Mouse (Mus musculus): ENCODE data around the gene Prr11.
"Not testable (repeated sequence)": the region's sequence is repeated elsewhere in the genome, so short reads cannot be mapped to it uniquely, and the experiment has no call there.

Gene Prr11

GRCm38 (mm10) chr11:87108409-87108754, at the start of gene Prr11:
Prr11 (minus strand) TSS chr11:87108708.
- DNase-seq: no peak

DNA sequence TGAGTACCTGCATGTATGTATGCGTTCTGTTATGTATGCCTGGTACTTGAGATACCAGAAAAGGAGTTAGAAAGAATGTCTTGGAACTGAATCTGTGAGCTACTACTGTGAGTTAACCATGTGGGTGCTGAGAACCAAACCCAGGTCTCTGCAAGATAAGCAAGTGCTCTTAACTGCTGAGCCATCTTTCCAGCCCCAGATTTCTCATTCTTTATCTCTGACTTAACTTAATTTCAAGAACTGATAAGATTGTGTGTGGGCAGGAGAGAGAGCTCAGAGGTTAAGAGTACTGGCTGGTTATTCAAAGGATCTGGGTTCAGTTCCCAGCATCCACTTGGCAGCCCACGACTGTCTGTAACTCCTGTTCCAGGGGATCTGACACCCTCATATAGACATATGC, 49.5 kb upstream of the Prr11 start:
- no peak for DNase-seq

GRCm38 (mm10) chr11:87136233-87136632, 27.7 kb upstream of the Prr11 start:
- peak in 1 of 2 experiments; percentile 22 for DNase-seq

DNA sequence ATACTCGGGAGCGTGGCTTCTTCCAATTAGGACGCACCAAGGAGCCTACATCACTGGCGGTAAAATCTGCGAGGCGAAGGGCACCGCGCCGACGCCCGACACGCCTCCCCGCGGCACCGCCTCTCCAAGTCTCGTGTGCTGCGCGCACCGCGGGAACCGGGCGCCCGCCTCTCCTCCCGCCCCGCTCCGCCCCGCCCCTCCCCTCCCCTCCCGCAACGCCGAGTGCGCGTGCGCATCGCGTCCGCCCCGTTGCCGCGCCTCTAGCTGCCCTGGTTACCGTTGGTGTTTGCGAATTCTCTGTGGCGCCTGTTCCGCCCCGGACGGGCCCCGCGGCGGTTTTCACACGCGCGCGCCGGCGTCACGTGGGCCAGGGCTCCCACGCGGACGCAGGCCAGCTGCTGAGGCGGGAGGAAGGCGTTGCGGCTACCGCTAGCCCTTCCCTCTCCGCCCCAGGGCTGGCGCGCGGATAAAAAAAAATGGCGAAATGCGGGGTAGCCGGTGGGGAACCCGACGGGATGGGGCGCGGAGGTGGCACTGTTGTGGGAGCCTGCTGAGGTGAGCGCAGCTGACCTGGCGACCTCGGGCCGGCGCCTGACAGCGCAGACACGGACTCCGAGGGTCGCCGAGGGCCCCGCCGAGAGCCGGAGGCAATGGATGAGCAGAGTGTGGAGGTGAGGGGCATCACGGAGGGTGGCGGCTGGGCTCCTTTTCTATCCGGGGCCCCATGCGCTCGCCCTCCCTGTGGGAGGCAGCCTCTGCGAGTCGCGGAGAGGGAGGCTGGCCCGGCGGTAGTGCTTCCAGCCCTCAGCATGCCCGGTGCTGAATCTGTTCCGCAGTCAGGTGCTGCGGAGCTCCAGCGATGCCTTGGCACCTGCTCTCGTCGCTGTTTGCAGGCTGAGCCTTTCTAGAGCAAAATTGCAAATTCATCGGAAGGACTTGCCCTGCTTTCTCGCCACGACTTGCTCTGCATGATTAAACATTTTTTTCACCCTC, 18.6 kb upstream of the Prr11 start, which contains the start of gene Trim37:
Gene Trim37, plus strand, starts transcription at position 254 of the 993 bp plus-strand sequence.
- peak; percentile 88 to 94 for DNase-seq

GRCm38 (mm10) chr11:87126281-87126823, 17.8 kb upstream of the Prr11 start:
- DNase-seq: peak in 1 of 2 experiments; percentile 25

DNA sequence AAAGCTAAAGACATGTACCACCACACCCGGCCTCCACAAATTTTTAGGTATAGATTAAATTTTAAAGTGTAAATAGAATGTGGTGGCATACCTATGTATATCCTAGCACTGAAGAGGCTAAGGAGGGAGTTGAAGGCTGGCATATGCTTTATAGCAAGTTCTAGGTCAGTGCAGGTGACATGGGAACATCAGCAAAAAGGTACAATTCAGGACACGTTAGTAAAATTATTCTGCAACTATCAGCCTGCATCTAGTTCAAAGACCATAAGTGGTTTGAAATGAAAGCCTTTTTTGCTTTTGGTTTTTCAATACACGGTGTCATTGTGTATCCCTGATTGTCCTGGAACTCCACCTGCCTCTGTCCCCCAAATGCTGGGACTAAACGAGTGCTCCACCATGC, 17.1 kb upstream of the Prr11 start:
- DNase-seq: no peak

- DNase-seq: no peak
These were observed 13.4 kb upstream of the Prr11 start for GRCm38 (mm10) chr11:87121864-87122263.

- DNase-seq: no peak
These were observed 1.8 kb upstream of the Prr11 start for GRCm38 (mm10) chr11:87110172-87110909.

DNA sequence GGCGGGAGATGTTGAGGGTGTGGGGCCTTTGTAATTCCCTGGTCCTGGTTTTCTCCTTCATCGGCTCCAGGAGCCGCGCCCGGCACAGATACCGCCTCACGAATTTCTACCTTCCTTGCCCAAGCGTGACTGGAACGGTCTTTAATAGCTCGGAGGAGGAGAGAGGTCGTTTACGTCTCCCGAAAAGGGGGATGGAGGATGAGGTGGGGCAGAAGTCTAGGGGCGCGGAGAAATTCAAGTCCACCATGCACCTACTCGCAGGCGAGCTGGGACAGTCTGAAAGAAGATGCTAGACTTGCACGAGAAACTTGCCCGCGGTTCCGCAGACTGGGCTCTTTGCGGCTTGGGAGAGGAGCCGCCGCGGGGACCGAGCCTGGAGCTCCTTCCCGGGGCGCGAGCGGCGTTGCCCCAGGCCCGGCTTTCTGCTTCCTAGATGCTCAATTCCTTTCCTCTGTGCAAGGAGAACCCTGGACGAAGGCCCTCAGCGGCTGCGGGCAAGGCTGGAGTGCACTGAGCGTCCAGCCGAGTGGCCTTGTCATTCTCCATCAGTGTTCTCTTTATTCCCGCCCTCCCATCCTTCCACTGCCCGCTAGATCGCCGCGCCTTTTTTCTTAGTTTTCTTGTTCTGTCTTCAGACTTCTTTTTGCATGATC, 1.1 kb upstream of the Prr11 start:
- DNase-seq: peak; percentile 44 to 54

DNA sequence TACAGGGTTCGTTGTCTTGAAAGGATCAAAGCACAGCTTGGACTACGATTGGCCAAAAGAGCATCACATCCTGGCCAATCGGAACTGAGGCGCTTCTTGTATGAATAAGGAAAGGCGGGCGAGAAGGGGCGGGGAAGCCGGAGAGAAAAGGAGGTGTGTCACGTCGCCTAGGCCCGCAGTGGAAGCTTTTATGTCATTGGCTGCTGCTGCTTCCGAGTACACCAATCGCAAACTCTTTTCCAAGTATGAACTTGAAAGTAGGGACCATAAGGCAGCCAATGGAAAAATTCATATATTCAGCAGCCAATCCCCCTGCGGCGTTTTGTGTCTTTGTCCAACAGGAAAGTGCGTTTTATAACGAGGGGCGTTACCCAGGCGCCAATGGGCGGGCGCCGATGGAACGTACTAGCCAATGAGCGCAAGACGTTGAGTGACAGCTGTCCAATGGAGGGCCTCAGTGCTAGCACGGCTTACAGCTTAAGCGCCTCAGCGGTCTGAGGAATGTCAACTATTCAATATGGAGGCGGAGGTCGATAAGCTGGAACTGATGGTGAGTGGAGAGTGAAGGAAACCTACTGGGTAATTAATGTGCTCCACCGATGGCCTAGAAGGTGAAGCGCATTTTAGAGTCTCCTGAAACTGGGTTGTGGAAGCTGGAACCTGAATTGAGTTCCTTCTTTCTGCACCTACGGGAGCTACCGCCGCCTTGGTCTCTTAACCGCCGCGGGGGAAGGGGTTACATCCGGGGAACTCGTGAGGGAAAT, 429 bp upstream of the Prr11 start, which contains the start of gene Ska2:
Gene Ska2, plus strand, starts transcription at position 480 of the 764 bp plus-strand sequence.
- DNase-seq: peak; percentile 98

DNA sequence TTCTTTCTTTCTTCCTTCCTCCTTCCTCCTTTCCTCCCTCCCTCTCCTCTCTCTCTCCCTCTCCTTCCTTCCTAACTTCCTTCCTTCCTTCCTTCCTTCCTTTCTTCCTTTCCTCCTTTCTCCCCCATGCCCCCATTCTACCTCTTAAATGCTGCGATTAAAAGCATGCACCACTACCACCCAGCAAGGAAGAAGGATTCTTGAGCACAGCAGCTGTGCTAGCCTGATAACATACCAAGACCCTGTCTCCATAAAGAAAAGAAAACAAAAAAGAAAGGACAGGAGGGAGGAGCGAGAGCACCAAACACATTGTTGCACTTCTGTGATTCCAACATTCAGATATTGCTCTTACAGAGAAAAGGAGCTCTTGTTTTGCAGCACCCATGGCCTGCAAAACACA, 21.4 kb downstream of the Prr11 start:
- DNase-seq: no peak

DNA sequence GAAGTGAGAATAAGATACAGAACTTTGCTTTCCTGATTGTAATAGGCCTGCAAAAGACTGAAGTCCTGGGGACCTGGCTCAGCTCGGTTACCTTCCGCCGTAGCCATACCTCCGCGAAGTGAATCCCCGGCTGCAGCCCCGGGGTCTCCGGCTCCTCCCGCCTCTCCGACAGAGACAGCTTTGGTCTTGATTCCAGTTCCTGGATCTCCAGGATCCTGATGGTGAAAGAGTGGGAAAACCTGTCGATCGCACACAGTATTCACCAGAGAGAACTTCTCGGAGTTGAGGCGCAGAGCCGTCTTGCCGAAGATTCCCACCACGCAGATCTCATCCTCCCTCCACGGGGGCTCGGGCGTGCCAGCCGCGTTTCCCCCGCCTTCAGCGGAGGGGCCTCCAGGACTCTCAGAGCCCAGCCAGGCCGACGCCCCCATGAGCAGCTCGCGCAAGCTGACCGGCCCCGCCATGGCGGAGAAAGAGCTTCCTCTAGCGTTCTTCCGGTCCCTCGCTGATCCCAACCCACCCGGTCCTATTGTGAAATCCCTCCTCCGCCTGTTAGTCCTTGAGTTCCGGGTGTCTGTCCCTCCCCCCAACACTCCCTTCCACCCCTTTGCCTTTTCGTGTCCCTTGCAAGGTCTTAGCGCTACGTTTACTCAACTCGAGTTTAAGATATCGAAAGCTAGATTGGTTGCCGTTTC, 22.1 kb downstream of the Prr11 start, which contains the start of gene Smg8:
Gene Smg8, minus strand, starts transcription at position 485 of the 695 bp plus-strand sequence.
- peak; percentile 84 to 88 for DNase-seq

- no peak for DNase-seq
These were observed 23.0 kb downstream of the Prr11 start for GRCm38 (mm10) chr11:87085461-87085860.

DNA sequence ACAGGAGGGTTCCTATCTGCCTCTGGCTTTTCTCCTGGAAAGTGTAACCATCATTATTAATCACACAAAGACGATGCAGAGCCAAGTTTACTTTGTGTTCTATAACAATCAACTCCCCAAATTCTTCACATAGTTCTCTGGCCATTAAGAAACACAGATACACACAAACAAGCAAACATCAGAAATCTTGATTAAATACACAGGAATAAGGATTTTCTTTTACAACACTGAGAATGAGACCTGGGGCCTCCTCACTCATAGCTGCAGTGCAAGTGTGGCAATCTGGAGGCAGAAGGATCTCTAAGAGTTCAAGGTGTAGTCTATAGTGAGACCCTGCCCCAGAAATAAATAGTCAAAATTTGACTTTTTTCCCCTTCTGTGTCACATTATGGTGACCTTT, 24.8 kb downstream of the Prr11 start:
- no peak for DNase-seq

DNA sequence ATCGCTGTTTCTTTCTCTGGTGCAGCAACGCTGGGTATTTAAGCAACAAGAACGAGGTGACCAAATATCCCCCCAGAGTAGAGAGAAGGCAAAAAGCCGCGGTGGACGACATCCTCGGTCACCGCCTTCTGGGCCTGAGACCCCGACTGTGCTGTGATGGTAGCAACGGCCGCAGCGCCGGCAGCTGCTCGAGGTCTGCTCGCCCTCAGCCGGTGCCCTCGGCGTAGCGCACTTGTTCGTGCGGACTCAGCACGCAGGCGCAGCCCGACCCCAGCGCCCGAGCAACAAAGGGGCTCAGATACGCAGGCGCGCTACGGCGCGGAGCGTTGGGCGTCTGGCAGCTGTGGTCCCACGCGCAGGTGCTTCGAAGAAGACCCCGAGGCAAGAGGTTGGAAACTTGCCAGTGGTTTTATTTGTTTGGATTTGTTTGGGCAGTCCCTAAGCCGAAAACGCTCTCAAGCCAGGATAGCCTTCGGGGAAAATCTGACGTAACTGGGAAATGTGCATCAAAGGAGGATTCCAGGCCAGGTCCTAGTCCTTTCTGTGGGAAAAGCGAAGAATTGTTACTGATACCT, 34.6 kb downstream of the Prr11 start, which contains the start of gene Gdpd1:
Gene Gdpd1, minus strand, starts transcription at position 197 of the 575 bp plus-strand sequence.
- DNase-seq: peak; percentile 95 to 97

- peak; percentile 83 to 86 for DNase-seq
These were observed 35.1 kb downstream of the Prr11 start for GRCm38 (mm10) chr11:87073343-87073865.

GRCm38 (mm10) chr11:87062087-87062486, 46.4 kb downstream of the Prr11 start:
- DNase-seq: no peak

GRCm38 (mm10) chr11:87060410-87060809, 48.1 kb downstream of the Prr11 start:
- no peak for DNase-seq

DNA sequence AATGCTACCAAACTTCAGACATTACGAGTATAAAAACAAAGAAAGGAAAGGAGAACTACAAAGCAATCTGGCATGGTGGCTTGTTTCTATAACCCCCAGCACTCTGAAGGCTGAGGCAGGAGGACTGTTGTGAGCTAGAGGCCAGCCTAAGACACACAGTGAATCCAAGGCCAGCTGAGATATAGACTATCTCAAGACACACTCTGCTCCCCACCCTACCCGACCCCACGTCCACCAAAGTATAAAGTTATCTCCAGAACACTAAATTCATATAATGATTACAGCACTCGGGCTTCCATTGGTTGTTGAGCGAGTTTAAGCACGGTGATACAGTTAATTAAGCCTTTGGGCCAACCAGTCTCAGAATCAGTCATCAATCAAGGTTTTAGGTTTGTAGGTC, 52.2 kb downstream of the Prr11 start:
- DNase-seq: no peak

DNA sequence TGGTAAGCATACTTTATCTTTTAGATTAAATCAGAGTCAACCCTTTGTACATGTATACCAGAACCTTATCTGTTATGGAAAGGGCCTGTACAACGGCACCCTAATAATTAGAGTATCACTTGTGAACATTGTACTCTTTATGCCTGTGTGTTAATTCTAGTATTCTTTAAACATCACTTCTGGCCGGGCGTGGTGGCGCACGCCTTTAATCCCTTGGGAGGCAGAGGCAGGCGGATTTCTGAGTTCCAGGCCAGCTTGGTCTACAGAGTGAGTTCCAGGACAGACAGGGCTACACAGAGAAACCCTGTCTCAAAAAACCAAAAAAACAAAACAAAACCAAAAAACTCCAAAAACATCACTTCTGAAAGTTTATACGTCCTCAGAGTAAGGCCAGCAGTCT, 59.6 kb downstream of the Prr11 start:
- DNase-seq: not testable (repeated sequence)

All from cerebellum, postnatal 10 days (tissue).